Mouse (Mus musculus): Measurements from ENCODE around the gene Defb26. TPM values are rescaled to one million over a fixed set of nuclear protein-coding genes. Genes with fewer than 3 reads are reported as not detected.

The Defb26 gene
- total RNA-seq, 2 experiments from 2014 or later = not detected

DNA sequence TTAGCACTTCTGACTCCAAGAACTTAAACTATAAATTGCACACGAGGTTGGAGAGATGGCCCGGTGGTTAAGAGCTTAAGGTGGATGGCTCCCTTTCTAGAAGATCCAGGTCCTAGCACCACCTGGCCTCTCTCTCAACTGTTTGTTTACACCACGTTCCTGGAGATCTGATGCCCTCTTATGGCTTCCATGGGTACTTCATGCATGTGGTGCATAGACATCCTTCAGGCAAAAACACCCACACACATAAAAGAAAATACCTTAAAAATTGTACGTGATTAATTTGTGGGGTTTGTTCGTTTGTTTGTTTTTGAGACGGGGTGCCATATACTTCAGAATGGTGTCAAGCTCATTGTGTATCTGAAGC, 10.6 kb downstream of the Defb26 start:
- Histone ChIP-seq H3K27ac (no peak overlapping the region), H3K4me3 (no peak overlapping the region)
- peak; percentile 3 for TF ChIP-seq CTCF (IDR thresholded peaks at IDR 0.05)
- intact Hi-C loops (cut with DNase I) = no loop called here
- no peak for DNase-seq (ENCODE audit: extremely low spot score in 1 of 2, low spot score in 2 of 2)

- no peak overlapping the region for H3K27ac ChIP-seq
- no peak overlapping the region for H3K4me3 ChIP-seq
- intact Hi-C loops (cut with DNase I) = no loop called here
- no peak for TF ChIP-seq CTCF (IDR thresholded peaks at IDR 0.05)
- DNase-seq (ENCODE audit: extremely low spot score in 1 of 2, low spot score in 2 of 2) = no peak
These were observed 11.2 kb downstream of the Defb26 start for GRCm38 (mm10) chr2:152500204-152500862.

DNA sequence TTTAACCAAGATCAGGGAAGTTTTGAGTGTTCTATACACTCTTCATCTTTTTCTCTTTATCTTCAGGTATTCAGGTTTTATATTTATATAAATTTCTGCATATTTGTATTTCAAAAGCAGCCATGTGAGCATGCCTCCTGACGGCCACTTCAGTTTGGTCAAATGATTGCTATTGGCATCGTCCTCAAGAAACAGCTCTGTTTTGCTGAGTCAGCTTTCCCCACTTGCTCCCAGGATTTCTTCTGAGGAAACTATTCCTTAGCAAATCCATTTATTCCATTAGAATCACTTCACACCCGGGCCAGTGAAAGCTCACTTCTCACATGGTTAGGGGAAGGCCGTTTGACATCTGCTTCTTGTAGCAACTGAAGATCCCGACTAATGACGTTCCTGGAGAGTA, 13.5 kb downstream of the Defb26 start:
- Histone ChIP-seq H3K27ac (no peak overlapping the region), H3K4me3 (no peak overlapping the region)
- TF ChIP-seq CTCF (IDR thresholded peaks at IDR 0.05) = no peak
- DNase-seq (ENCODE audit: extremely low spot score in 1 of 2, low spot score in 2 of 2) = no peak
- intact Hi-C loops (cut with DNase I) = no loop called here

DNA sequence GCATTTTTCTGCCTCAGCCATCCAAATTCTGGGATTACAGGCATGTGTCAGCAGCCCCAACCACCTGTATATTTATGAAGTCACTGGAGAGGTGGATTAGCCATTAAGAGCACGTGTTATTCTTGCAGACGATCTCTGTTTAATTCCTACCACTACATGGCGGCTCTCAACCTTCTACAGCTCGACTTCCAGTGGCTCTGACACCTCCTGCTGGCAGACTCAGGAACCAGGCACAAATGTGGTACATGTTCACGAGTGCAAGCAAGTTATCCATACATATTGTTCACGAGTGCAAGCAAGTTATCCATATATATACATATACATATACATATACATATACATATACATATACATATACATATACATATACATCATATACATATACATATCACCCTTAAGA, 18.3 kb downstream of the Defb26 start:
- intact Hi-C loops (cut with DNase I) = no loop called here
- no peak overlapping the region for H3K27ac ChIP-seq

DNA sequence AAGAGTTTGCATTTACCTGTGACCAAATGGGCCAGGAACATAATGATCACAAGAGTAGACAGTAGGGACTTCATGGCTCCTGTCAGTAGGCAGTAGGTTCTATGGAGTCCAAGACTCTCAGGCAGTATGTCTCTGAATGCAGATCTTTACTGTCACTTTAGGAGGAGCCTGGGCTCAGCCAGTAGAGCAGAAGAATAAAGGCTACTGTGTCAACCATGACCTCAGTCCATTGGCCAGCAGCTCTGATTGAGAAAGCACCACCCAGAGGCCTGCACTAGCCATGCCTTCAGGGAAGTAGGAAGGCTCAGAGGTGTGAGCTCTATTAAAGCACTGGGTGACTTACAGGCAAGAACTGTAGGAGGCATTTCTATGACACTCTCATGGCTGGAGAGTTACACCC, 21.5 kb downstream of the Defb26 start, which contains the start of gene Defb22:
Gene Defb22 (minus strand): TSS at position 101 of the 400 bp plus-strand sequence.
- Histone ChIP-seq H3K27ac (no peak within 1 kb of the TSS), H3K4me3 (no peak within 1 kb of the TSS)
- TF ChIP-seq CTCF (IDR thresholded peaks at IDR 0.05) = no peak
- intact Hi-C loops (cut with DNase I) = no loop called here
- no peak for DNase-seq (ENCODE audit: extremely low spot score in 1 of 2, low spot score in 2 of 2)

More for the DNA sequence above, 18.3 kb downstream of the Defb26 start:
- DNase-seq (ENCODE audit: extremely low spot score in 1 of 2, low spot score in 2 of 2) = no peak
- no peak overlapping the region for H3K4me3 ChIP-seq
- TF ChIP-seq CTCF (IDR thresholded peaks at IDR 0.05) = no peak

- Histone ChIP-seq H3K4me3 (no peak overlapping the region), H3K27ac (no peak overlapping the region)
- DNase-seq (ENCODE audit: extremely low spot score in 1 of 2, low spot score in 2 of 2) = no peak
- intact Hi-C loops (cut with DNase I) = no loop called here
- TF ChIP-seq CTCF (IDR thresholded peaks at IDR 0.05) = peak; percentile 36
These were observed 24.5 kb downstream of the Defb26 start for GRCm38 (mm10) chr2:152487024-152487423.

DNA sequence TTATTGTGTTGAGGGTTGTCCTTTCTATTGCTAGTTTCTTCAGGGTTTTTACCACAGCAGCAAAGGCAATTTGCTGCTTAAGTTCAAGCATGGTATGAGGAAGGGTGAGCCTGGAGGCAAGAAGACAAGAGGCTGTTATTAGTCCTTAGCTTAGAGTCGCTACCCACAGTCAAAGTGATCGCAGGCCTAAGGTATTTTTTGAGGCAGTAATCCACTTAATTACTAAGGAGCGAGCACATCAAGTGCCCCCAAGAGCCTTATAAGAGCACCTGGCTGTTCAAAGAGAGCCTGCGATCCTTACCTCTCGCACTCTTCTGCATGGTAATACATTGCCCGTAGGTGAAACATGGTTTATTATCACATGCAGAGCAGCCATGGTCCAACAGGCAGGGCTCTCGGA, 29.8 kb downstream of the Defb26 start:
- DNase-seq (ENCODE audit: extremely low spot score in 1 of 2, low spot score in 2 of 2) = no peak
- intact Hi-C loops (cut with DNase I) = no loop called here
- H3K27ac ChIP-seq = no peak overlapping the region
- no peak overlapping the region for H3K4me3 ChIP-seq
- TF ChIP-seq CTCF (IDR thresholded peaks at IDR 0.05) = no peak

GRCm38 (mm10) chr2:152480881-152481280, 30.6 kb downstream of the Defb26 start:
- DNase-seq (ENCODE audit: extremely low spot score in 1 of 2, low spot score in 2 of 2) = no peak
- no peak overlapping the region for H3K27ac ChIP-seq
- intact Hi-C loops (cut with DNase I) = no loop called here
- no peak for TF ChIP-seq CTCF (IDR thresholded peaks at IDR 0.05)
- no peak overlapping the region for H3K4me3 ChIP-seq

- Histone ChIP-seq H3K4me3 (no peak within 1 kb of the TSS), H3K27ac (no peak within 1 kb of the TSS)
- no peak for TF ChIP-seq CTCF (IDR thresholded peaks at IDR 0.05)
- DNase-seq (ENCODE audit: extremely low spot score in 1 of 2, low spot score in 2 of 2) = no peak
- intact Hi-C loops (cut with DNase I) = no loop called here
These were observed 34.7 kb downstream of the Defb26 start, which contains the start of gene Defb20 for GRCm38 (mm10) chr2:152476763-152477162. Gene Defb20 (plus strand): TSS chr2:152477063.

GRCm38 (mm10) chr2:152472434-152472833, 39.1 kb downstream of the Defb26 start:
- Histone ChIP-seq H3K4me3 (no peak overlapping the region), H3K27ac (no peak overlapping the region)
- DNase-seq (ENCODE audit: extremely low spot score in 1 of 2, low spot score in 2 of 2) = no peak
- TF ChIP-seq CTCF (IDR thresholded peaks at IDR 0.05) = peak; percentile 42
- intact Hi-C loops (cut with DNase I) = no loop called here

- H3K27ac ChIP-seq = no peak overlapping the region
- no peak overlapping the region for H3K4me3 ChIP-seq
- peak; percentile 91 for TF ChIP-seq CTCF (IDR thresholded peaks at IDR 0.05)
- DNase-seq (ENCODE audit: extremely low spot score in 1 of 2, low spot score in 2 of 2) = peak; percentile 30 to 46
- intact Hi-C loops (cut with DNase I) = loop anchor here (1.0 kb wide), 1 partner anchor 73 kb away; no protein-coding TSS in a partner anchor
These were observed 40.5 kb downstream of the Defb26 start for GRCm38 (mm10) chr2:152470973-152471372.

DNA sequence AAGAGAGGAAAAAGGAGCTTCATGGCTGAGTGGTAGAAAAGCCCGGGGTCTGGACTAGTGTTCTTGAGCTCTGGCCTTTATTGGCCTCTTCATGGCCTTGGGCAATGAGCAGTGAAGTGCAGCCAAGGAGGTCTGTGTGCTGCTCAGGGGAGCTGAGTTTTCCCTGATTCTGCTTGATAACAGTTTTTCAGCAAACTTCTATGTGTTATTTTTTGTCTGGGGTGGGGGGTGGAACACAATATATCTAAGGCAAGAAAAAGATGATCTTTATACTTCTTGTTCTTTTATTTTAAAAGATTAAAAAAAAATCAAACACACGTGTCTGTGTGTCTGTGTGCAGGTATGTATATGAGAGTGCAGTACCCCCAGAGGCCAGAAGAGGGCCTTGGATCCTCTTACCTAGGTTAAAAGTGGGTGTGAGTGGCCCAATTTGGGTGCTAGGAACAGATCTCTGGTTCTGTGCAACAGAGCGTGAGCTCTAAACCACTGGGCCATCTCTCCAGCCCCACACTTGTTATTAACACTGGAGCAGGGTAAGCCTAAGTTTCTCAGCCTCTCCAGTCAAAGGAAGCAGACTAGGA, 46.8 kb downstream of the Defb26 start, which contains the start of gene Defb23:
Gene Defb23 (minus strand): TSS at position 51 of the 581 bp plus-strand sequence.
- intact Hi-C loops (cut with DNase I) = no loop called here
- peak; percentile 12; the same call in 1 of the 2 replicates for TF ChIP-seq CTCF (IDR thresholded peaks at IDR 0.05)
- Histone ChIP-seq H3K27ac (no peak within 1 kb of the TSS), H3K4me3 (no peak within 1 kb of the TSS)
- no peak for DNase-seq (ENCODE audit: extremely low spot score in 1 of 2, low spot score in 2 of 2)

- TF ChIP-seq CTCF (IDR thresholded peaks at IDR 0.05) = no peak
- no peak for DNase-seq (ENCODE audit: extremely low spot score in 1 of 2, low spot score in 2 of 2)
- H3K4me3 ChIP-seq = no peak overlapping the region
- H3K27ac ChIP-seq = no peak overlapping the region
- intact Hi-C loops (cut with DNase I) = no loop called here
These were observed 52.3 kb downstream of the Defb26 start for GRCm38 (mm10) chr2:152459241-152459640.

Other genes starting within 250 kb of the Defb26 start
- 10 to 100 TPM; 54.0 to 57.1 TPM for gene Tbc1d20, start 217.9 kb downstream of the Defb26 start, total RNA-seq (2021)
- gene Rbck1, start 179.0 kb downstream of the Defb26 start, total RNA-seq (2021) = 100 to 1,000 TPM; 111 to 117 TPM
- gene Trib3, start 167.7 kb downstream of the Defb26 start, total RNA-seq (2021) = 1 to 10 TPM in 1 of 2 experiments, under 1 TPM in 1; 0.84 to 1.1 TPM
- 10 to 100 TPM; 74.6 to 90.8 TPM for gene Nrsn2, start 135.1 kb downstream of the Defb26 start, total RNA-seq (2021)
- 10 to 100 TPM; 12.8 to 15.7 TPM for gene Sox12, start 113.6 kb downstream of the Defb26 start, total RNA-seq (2021)
- 1 to 10 TPM; 8.5 to 9.9 TPM for gene Zcchc3, start 96.7 kb downstream of the Defb26 start, total RNA-seq (2021)
- 1 to 10 TPM; 2.4 to 3.0 TPM for gene 6820408C15Rik, start 96.1 kb downstream of the Defb26 start, total RNA-seq (2021)
- not detected for gene Defb23, start 47.1 kb downstream of the Defb26 start, total RNA-seq (2021)
- not detected for gene Defb20, start 34.6 kb downstream of the Defb26 start, total RNA-seq (2021)
- not detected for gene Defb22, start 21.6 kb downstream of the Defb26 start, total RNA-seq (2021)
- gene Defb28, start 6.6 kb upstream of the Defb26 start, total RNA-seq (2021) = not detected
- not detected for gene Defb29, start 28.4 kb upstream of the Defb26 start, total RNA-seq (2021)
- gene Gm17416, start 57.6 kb upstream of the Defb26 start, total RNA-seq (2021) = not detected
- gene Defb21, start 61.1 kb upstream of the Defb26 start, total RNA-seq (2021) = not detected
- gene Defb19, start 68.6 kb upstream of the Defb26 start, total RNA-seq (2021) = not detected
- gene Defb45, start 87.7 kb upstream of the Defb26 start, total RNA-seq (2021) = not detected
- gene Defb36, start 92.6 kb upstream of the Defb26 start, total RNA-seq (2021) = not detected
- gene Defb25, start 111.4 kb upstream of the Defb26 start, total RNA-seq (2021) = not detected
- under 1 TPM; 0.65 to 0.68 TPM for gene Rem1, start 115.3 kb upstream of the Defb26 start, total RNA-seq (2021)
- 10 to 100 TPM; 77.2 to 82.2 TPM for gene H13, start 157.8 kb upstream of the Defb26 start, total RNA-seq (2021)
- gene Mcts2, start 175.3 kb upstream of the Defb26 start, total RNA-seq (2021) = 10 to 100 TPM; 17.6 to 19.8 TPM
- 10 to 100 TPM; 22.4 to 24.2 TPM for gene Id1, start 224.6 kb upstream of the Defb26 start, total RNA-seq (2021)
- gene Cox4i2, start 242.5 kb upstream of the Defb26 start, total RNA-seq (2021) = 1 to 10 TPM; 1.7 to 1.9 TPM

All from left cerebral cortex, adult 2 months (tissue).